Mouse (Mus musculus): ENCODE measurements at regions not wholly inside any gene's neighbourhood (a gene's known extent, or its start where the extent isn't known, plus 50 kb on each side); places are given as distances from the start of the nearest gene placed in this dataset.

DNA sequence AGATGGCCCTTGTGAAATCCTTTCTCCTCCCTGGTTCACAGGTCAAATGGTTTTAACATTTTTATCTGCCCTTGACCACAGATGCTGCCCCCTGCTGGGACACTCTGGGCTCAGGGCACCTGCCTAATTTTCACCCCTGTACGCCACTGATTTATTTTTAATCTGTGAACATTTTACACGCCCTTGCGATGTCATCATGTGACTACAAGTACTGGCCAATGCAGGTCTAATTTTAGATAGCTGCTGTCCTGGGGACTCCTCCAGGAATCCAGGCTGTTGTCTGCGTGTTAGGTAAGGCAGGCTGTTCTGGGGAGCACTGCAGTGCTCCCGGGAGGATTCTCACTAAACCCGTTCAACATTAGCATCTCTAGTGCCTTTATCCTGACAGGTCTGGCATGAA is 113.1 kb upstream of the Gm26897 start:
- Histone ChIP-seq H3K27ac (no peak overlapping the region), H3K4me2 (no peak overlapping the region), H3K27me3 (replicated peaks) (peaks cover 13% of the 10 kb centered on the region), H3K36me3 (no peaks in the 10 kb centered on the region), H3K9ac (no peak overlapping the region), H3K4me3 (no peak overlapping the region), H3K9me3 (replicated peaks) (no peaks in the 10 kb centered on the region), H3K4me1 (no peaks in the 10 kb centered on the region)
- no peak for ATAC-seq
- WGBS (ENCODE audit: insufficient replicate concordance): 63% methylated on average over 6 of the region's 6 CpGs

- Histone ChIP-seq H3K9me3 (replicated peaks) (no peaks in the 10 kb centered on the region), H3K4me3 (no peak overlapping the region), H3K4me2 (no peak overlapping the region), H3K4me1 (no peaks in the 10 kb centered on the region), H3K27ac (no peak overlapping the region), H3K9ac (no peak overlapping the region), H3K36me3 (no peaks in the 10 kb centered on the region), H3K27me3 (replicated peaks) (peaks cover 13% of the 10 kb centered on the region)
- 62% methylated on average over 5 of the region's 5 CpGs for WGBS (ENCODE audit: insufficient replicate concordance)
- ATAC-seq: no peak
These were observed 111.2 kb upstream of the Gm26897 start for GRCm38 (mm10) chr5:111622481-111622880.

DNA sequence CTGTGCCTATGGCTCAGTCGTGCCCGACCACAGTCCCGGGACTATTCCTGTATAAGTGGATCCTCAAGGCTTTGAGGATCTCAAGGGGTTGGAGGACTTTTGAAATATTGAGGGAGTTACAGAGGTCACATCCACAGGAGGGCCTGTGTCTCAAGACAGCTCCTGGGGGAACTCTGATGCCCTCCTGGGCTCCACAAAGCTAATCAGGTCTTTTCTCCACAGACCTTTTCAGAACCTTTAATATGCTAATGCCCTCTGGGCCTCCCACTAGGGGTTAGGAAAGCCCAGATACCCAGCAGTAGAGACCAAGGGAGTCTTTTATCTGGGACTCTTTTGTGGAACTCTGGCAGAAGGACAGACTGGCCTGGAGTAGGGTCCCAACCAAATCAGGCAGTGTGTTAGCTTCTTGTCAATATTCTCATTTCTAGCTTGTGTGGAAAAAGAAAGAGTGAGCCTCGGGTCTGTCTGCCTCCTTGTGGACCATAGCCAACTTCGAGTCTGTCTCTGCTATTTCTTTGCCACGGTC is 107.4 kb upstream of the Gm26897 start:
- no peak for ATAC-seq
- H3K4me3 ChIP-seq: no peak overlapping the region
- H3K27me3 ChIP-seq (replicated peaks): 0 out of 2 replicates have a peak, but pooled peaks cover 4% of the 10 kb centered on the region
- H3K4me2 ChIP-seq: no peak overlapping the region
- no peaks in the 10 kb centered on the region for H3K4me1 ChIP-seq
- no peak overlapping the region for H3K27ac ChIP-seq
- WGBS (ENCODE audit: insufficient replicate concordance): 26% methylated on average over 6 of the region's 6 CpGs
- peaks cover 4% of the 10 kb centered on the region for H3K9me3 ChIP-seq (replicated peaks)
- no peaks in the 10 kb centered on the region for H3K36me3 ChIP-seq
- H3K9ac ChIP-seq: no peak overlapping the region

- no peak for ATAC-seq
These were observed 103.3 kb upstream of the Gm26897 start for GRCm38 (mm10) chr5:111630313-111630844.

DNA sequence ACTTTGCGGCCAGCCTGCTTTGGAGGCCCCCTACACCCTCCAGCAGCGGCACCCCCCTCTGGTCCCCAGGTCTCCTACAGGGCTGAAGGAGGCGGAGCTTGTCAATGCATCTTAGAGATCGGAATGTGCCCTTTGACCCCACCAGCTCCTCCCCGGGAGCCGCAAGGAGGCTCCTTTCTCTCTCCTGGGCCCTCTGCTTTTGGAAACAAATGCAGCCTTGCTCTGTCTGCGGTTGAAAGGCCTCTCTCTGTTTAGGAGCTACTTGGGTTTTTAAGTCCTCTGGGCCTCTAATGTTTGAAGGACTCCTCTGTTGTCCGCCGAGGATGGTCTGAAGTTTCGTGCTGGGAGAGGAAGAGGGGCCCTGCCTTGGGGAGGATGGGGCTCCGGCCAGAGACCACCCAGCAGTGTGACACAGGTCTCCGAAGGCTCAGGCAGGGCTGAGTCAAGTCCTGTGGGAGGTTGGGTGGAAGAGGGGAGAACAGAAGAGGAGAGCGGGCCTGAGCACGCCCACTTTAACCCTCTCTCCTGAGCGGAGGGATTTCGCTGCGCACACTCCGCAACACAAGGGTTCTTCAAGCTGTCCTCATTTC is 102.1 kb upstream of the Gm26897 start:
- Histone ChIP-seq H3K27ac (peak overlapping the region; percentile 20; the same call in 1 of the 2 replicates), H3K4me2 (no peak overlapping the region)
- no peak for ATAC-seq

More at GRCm38 (mm10) chr5:111630313-111630844, 103.3 kb upstream of the Gm26897 start:
- H3K4me3 ChIP-seq: no peak overlapping the region
- H3K4me1 ChIP-seq: no peaks in the 10 kb centered on the region
- H3K9me3 ChIP-seq (replicated peaks): peaks cover 9% of the 10 kb centered on the region
- no peak overlapping the region for H3K4me2 ChIP-seq
- no peaks in the 10 kb centered on the region for H3K36me3 ChIP-seq
- H3K9ac ChIP-seq: no peak overlapping the region
- H3K27me3 ChIP-seq (replicated peaks): peaks cover 13% of the 10 kb centered on the region; the same call in 1 of the 2 replicates
- WGBS (ENCODE audit: insufficient replicate concordance): 79% methylated on average over 3 of the region's 3 CpGs
- H3K27ac ChIP-seq: no peak overlapping the region

DNA sequence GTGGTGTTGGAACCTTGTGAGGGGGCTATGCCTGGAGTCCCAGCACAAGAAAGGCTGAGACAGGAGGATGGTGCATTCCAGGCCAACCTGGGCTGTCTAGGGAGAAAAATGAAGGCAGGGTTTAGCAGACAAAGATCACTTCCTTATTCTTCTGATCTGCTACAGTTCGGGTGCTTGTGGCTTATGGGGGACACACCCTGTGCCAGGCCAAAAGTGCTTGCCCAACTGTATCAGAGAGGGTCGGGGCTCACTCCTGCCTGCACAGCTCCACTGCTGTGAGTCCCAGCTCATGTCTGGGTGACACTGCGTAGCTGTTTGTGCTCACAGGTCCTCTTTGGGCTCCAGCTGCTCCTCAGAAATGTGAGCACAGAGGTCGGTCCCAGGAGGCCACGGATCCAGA is 98.6 kb upstream of the Gm26897 start:
- Histone ChIP-seq H3K4me1 (no peaks in the 10 kb centered on the region), H3K36me3 (no peaks in the 10 kb centered on the region), H3K9ac (no peak overlapping the region), H3K27ac (no peak overlapping the region), H3K4me3 (no peak overlapping the region), H3K27me3 (replicated peaks) (peaks cover 52% of the 10 kb centered on the region), H3K9me3 (replicated peaks) (0 out of 2 replicates have a peak, but pooled peaks cover 5% of the 10 kb centered on the region), H3K4me2 (no peak overlapping the region)
- 54% methylated on average over 5 of the region's 5 CpGs for WGBS (ENCODE audit: insufficient replicate concordance)
- ATAC-seq: no peak

More for the DNA sequence above, 102.1 kb upstream of the Gm26897 start:
- Histone ChIP-seq H3K4me3 (no peak overlapping the region), H3K27me3 (replicated peaks) (peaks cover 18% of the 10 kb centered on the region; the same call in 1 of the 2 replicates), H3K9me3 (replicated peaks) (peaks cover 9% of the 10 kb centered on the region), H3K4me1 (no peaks in the 10 kb centered on the region), H3K9ac (no peak overlapping the region), H3K36me3 (no peaks in the 10 kb centered on the region)
- 42% methylated on average over 18 of the region's 18 CpGs for WGBS (ENCODE audit: insufficient replicate concordance)

- Histone ChIP-seq H3K9me3 (replicated peaks) (0 out of 2 replicates have a peak, but pooled peaks cover 5% of the 10 kb centered on the region), H3K4me1 (no peaks in the 10 kb centered on the region), H3K4me3 (no peak overlapping the region), H3K9ac (no peak overlapping the region), H3K4me2 (no peak overlapping the region), H3K27ac (no peak overlapping the region), H3K36me3 (no peaks in the 10 kb centered on the region), H3K27me3 (replicated peaks) (peaks cover 63% of the 10 kb centered on the region)
- no peak for ATAC-seq
- WGBS (ENCODE audit: insufficient replicate concordance): 58% methylated on average over 4 of the region's 4 CpGs
These were observed 96.8 kb upstream of the Gm26897 start for GRCm38 (mm10) chr5:111636969-111637368.

GRCm38 (mm10) chr5:111638306-111638705 is 95.4 kb upstream of the Gm26897 start:
- 0 out of 2 replicates have a peak, but pooled peaks cover 5% of the 10 kb centered on the region for H3K9me3 ChIP-seq (replicated peaks)
- no peak overlapping the region for H3K4me3 ChIP-seq
- no peak overlapping the region for H3K4me2 ChIP-seq
- H3K27ac ChIP-seq: no peak overlapping the region
- WGBS (ENCODE audit: insufficient replicate concordance): 47% methylated on average over 7 of the region's 7 CpGs
- peaks cover 57% of the 10 kb centered on the region for H3K27me3 ChIP-seq (replicated peaks)
- H3K36me3 ChIP-seq: no peaks in the 10 kb centered on the region
- H3K9ac ChIP-seq: no peak overlapping the region
- H3K4me1 ChIP-seq: no peaks in the 10 kb centered on the region
- no peak for ATAC-seq

- Histone ChIP-seq H3K4me1 (no peaks in the 10 kb centered on the region), H3K9me3 (replicated peaks) (no peaks in the 10 kb centered on the region), H3K27ac (no peak overlapping the region), H3K4me2 (peak overlapping the region; percentile 29), H3K36me3 (no peaks in the 10 kb centered on the region), H3K4me3 (no peak overlapping the region), H3K9ac (no peak overlapping the region), H3K27me3 (replicated peaks) (peaks cover 57% of the 10 kb centered on the region)
- no peak for ATAC-seq
- 14% methylated on average over 29 of the region's 29 CpGs for WGBS (ENCODE audit: insufficient replicate concordance)
These were observed 94.0 kb upstream of the Gm26897 start for GRCm38 (mm10) chr5:111639476-111640287.

DNA sequence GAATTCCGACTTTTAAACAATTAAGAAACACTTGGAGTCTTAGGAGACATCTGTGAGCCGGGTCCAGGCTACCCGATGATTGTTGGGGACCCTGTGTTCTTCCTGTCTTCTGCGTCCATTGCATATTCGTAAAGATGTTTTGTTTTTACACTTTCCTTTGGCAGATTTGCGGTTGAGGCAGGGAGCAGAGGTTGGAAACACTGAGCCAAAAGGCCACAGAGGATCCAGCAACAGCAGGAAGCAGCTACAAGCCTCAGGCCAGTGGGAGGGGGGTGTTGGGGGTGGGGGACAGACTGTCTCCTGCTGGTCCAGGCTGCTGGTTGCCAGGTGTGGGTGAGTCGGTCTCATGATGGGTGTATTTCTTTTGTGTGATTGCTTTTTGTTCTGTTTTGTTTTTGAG is 92.7 kb upstream of the Gm26897 start:
- Histone ChIP-seq H3K27me3 (replicated peaks) (peaks cover 49% of the 10 kb centered on the region), H3K9ac (no peak overlapping the region), H3K4me2 (no peak overlapping the region)

GRCm38 (mm10) chr5:111641685-111642084 is 92.0 kb upstream of the Gm26897 start:
- no peak overlapping the region for H3K4me3 ChIP-seq
- ATAC-seq: no peak
- H3K9me3 ChIP-seq (replicated peaks): no peaks in the 10 kb centered on the region
- no peaks in the 10 kb centered on the region for H3K36me3 ChIP-seq
- no peaks in the 10 kb centered on the region for H3K4me1 ChIP-seq
- no peak overlapping the region for H3K9ac ChIP-seq
- peaks cover 46% of the 10 kb centered on the region for H3K27me3 ChIP-seq (replicated peaks)
- no peak overlapping the region for H3K27ac ChIP-seq
- 54% methylated on average over 4 of the region's 4 CpGs for WGBS (ENCODE audit: insufficient replicate concordance)
- H3K4me2 ChIP-seq: no peak overlapping the region

More for the DNA sequence above, 92.7 kb upstream of the Gm26897 start:
- Histone ChIP-seq H3K4me3 (no peak overlapping the region), H3K27ac (no peak overlapping the region), H3K4me1 (no peaks in the 10 kb centered on the region), H3K36me3 (no peaks in the 10 kb centered on the region), H3K9me3 (replicated peaks) (no peaks in the 10 kb centered on the region)
- ATAC-seq: no peak
- WGBS (ENCODE audit: insufficient replicate concordance): 49% methylated on average over 7 of the region's 7 CpGs

DNA sequence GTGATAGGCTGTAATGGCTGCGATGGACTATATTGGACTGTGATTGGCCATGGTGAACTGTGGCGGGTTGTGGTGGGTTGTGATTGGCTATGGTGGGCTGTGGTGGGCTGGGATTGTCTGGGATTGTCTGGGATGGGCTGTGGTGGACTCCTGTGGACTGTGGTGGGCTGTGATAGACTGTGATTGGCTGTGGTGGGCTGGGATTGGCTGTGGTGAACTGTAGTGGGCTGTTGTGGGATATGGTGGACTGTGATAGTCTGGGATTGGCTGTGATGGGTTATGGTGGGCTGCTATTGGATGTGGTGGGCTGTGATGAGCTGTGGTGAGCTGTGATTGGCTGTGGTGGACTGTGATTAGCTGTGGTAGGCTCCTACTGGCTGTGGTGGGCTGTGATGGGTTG is 89.6 kb upstream of the Gm26897 start:
- no peak overlapping the region for H3K9ac ChIP-seq
- no peaks in the 10 kb centered on the region for H3K9me3 ChIP-seq (replicated peaks)
- H3K36me3 ChIP-seq: no peaks in the 10 kb centered on the region
- peaks cover 21% of the 10 kb centered on the region for H3K27me3 ChIP-seq (replicated peaks)
- no peak for ATAC-seq
- 65% methylated on average over 2 of the region's 2 CpGs for WGBS (ENCODE audit: insufficient replicate concordance)
- no peak overlapping the region for H3K27ac ChIP-seq
- H3K4me1 ChIP-seq: no peaks in the 10 kb centered on the region
- H3K4me2 ChIP-seq: no peak overlapping the region
- no peak overlapping the region for H3K4me3 ChIP-seq

Data from liver, embryonic 12.5 days (tissue).